Mouse (Mus musculus): ENCODE measurements around the gene Vmn2r118. TPM values are rescaled to one million over a fixed set of nuclear protein-coding genes. Genes with fewer than 3 reads are reported as not detected.

The Vmn2r118 gene
- not detected in 2 replicates for polyA plus RNA-seq (2012; rRNA removed)

DNA sequence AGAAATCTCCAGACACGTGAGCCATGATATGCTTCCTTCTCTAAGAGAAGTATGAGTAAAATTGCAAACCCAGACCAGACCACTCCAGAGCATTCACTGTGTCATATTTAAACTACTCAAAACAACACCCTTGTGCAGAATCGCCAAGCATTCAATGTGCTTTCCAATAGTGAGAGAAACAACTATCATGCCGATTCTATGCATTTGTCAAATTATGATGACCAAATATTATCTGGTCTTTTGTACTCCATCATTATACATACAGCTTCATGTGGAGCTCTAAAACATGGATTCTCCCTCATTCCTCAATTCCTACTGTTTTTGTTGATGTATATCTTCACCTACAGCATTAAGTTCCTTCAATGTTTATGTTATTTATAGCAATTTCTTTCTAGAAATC lies at the start of gene Vmn2r118:
Vmn2r118 (minus strand) TSS at position 101 of the 400 bp plus-strand sequence.

Other genes starting within 250 kb of the Vmn2r118 start
- gene St6gal2, start 179.8 kb downstream of the Vmn2r118 start, polyA plus RNA-seq (2012; rRNA removed) = 0.92 and 1.1 TPM in 2 replicates
- 0.93 and 1.5 TPM in 2 replicates for gene Pot1b, start 87.4 kb upstream of the Vmn2r118 start, polyA plus RNA-seq (2012; rRNA removed)
- 0.35 and 0.36 TPM in 2 replicates for gene Adgre4, start 124.8 kb upstream of the Vmn2r118 start, polyA plus RNA-seq (2012; rRNA removed)

All from ovary, adult 2 months (tissue).